Mouse (Mus musculus): ENCODE measurements around the gene Coil.
"Not testable (repeated sequence)": the region's sequence is repeated elsewhere in the genome, so short reads cannot be mapped to it uniquely, and the experiment has no call there.

Gene Coil

GRCm38 (mm10) chr11:89006404-89006803 lies 36.4 kb downstream of the Coil start:
- no peak for DNase-seq

- DNase-seq: no peak
These were observed 37.5 kb downstream of the Coil start for GRCm38 (mm10) chr11:89007582-89007981.

- DNase-seq: no peak
These were observed 39.0 kb downstream of the Coil start for GRCm38 (mm10) chr11:89009066-89009465.

GRCm38 (mm10) chr11:89009496-89009895 lies 39.4 kb downstream of the Coil start:
- no peak for DNase-seq

GRCm38 (mm10) chr11:89012241-89012640 lies 42.2 kb downstream of the Coil start:
- no peak for DNase-seq

- no peak for DNase-seq
These were observed 47.6 kb downstream of the Coil start for GRCm38 (mm10) chr11:89017514-89018182.

GRCm38 (mm10) chr11:89020681-89021305 lies 50.7 kb downstream of the Coil start:
- no peak for DNase-seq

GRCm38 (mm10) chr11:89021687-89022086 lies 51.6 kb downstream of the Coil start:
- no peak for DNase-seq

- no peak for DNase-seq
These were observed 52.2 kb downstream of the Coil start for GRCm38 (mm10) chr11:89022120-89022731.

- peak; percentile 53 for DNase-seq
These were observed 53.4 kb downstream of the Coil start for GRCm38 (mm10) chr11:89023477-89023876.

- DNase-seq: peak; percentile 94
These were observed 54.3 kb downstream of the Coil start for GRCm38 (mm10) chr11:89024181-89024881.

GRCm38 (mm10) chr11:89025603-89026002 lies 55.6 kb downstream of the Coil start:
- DNase-seq: peak; percentile 47

GRCm38 (mm10) chr11:89026117-89026516 lies 56.1 kb downstream of the Coil start:
- no peak for DNase-seq

GRCm38 (mm10) chr11:89027955-89028361 lies 57.9 kb downstream of the Coil start:
- DNase-seq: no peak

GRCm38 (mm10) chr11:89028871-89029405 lies 58.9 kb downstream of the Coil start:
- peak; percentile 16 for DNase-seq

- DNase-seq: no peak
These were observed 60.5 kb downstream of the Coil start for GRCm38 (mm10) chr11:89030552-89030951.

- DNase-seq: no peak
These were observed 61.1 kb downstream of the Coil start for GRCm38 (mm10) chr11:89031189-89031588.

GRCm38 (mm10) chr11:89034592-89034991 lies 64.5 kb downstream of the Coil start:
- DNase-seq: no peak

GRCm38 (mm10) chr11:89035552-89035951 lies 65.5 kb downstream of the Coil start:
- no peak for DNase-seq

GRCm38 (mm10) chr11:89038496-89038895 lies 68.4 kb downstream of the Coil start:
- no peak for DNase-seq

GRCm38 (mm10) chr11:89039325-89039724 lies 69.3 kb downstream of the Coil start:
- peak; percentile 76 for DNase-seq

- not testable (repeated sequence) for DNase-seq
These were observed 71.0 kb downstream of the Coil start for GRCm38 (mm10) chr11:89041073-89041472.

All from kidney, postnatal 14 days (tissue).